Mouse (Mus musculus) retina, postnatal 7 days (tissue): Measurements from ENCODE around the gene Ppip5k2.
"Not testable (repeated sequence)": the region's sequence is repeated elsewhere in the genome, so short reads cannot be mapped to it uniquely, and the experiment has no call there.

Experiments used
- DNase-seq: peaks from one replicate; pipeline ENCODE4 v3.0.0-alpha.2; 2012; ENCODE audit warnings: low read depth, low spot score

The Ppip5k2 gene

GRCm38 (mm10) chr1:97769904-97770753, at the start of gene Ppip5k2, which contains the start of gene Gin1:
Gene Ppip5k2 (minus strand): TSS chr1:97770411.
Gene Gin1 (plus strand): TSS chr1:97770172.
- DNase-seq: peak; percentile 93

GRCm38 (mm10) chr1:97809255-97809912, 39.2 kb upstream of the Ppip5k2 start:
- peak; percentile 41 for DNase-seq

- DNase-seq: no peak
Measured at GRCm38 (mm10) chr1:97804520-97804919, 34.3 kb upstream of the Ppip5k2 start.

- DNase-seq: peak; percentile 20
Measured at GRCm38 (mm10) chr1:97802207-97802902, 32.1 kb upstream of the Ppip5k2 start.

GRCm38 (mm10) chr1:97795936-97796335, 25.7 kb upstream of the Ppip5k2 start:
- DNase-seq: no peak

- DNase-seq: no peak
Measured at GRCm38 (mm10) chr1:97794110-97794509, 23.9 kb upstream of the Ppip5k2 start.

GRCm38 (mm10) chr1:97788490-97788889, 18.3 kb upstream of the Ppip5k2 start:
- DNase-seq: no peak

- DNase-seq: no peak
Measured at GRCm38 (mm10) chr1:97787674-97788073, 17.5 kb upstream of the Ppip5k2 start.

- DNase-seq: no peak
Measured at GRCm38 (mm10) chr1:97785685-97786393, 15.6 kb upstream of the Ppip5k2 start.

GRCm38 (mm10) chr1:97784928-97785327, 14.7 kb upstream of the Ppip5k2 start:
- no peak for DNase-seq

GRCm38 (mm10) chr1:97781674-97782073, 11.5 kb upstream of the Ppip5k2 start:
- DNase-seq: no peak

- no peak for DNase-seq
Measured at GRCm38 (mm10) chr1:97773973-97774372, 3.8 kb upstream of the Ppip5k2 start.

GRCm38 (mm10) chr1:97773362-97773761, 3.2 kb upstream of the Ppip5k2 start:
- no peak for DNase-seq

GRCm38 (mm10) chr1:97771727-97772126, 1.5 kb upstream of the Ppip5k2 start:
- no peak for DNase-seq

GRCm38 (mm10) chr1:97771118-97771517, 907 bp upstream of the Ppip5k2 start:
- no peak for DNase-seq

GRCm38 (mm10) chr1:97769294-97769903, 812 bp downstream of the Ppip5k2 start:
- DNase-seq: no peak

- DNase-seq: no peak
Measured at GRCm38 (mm10) chr1:97768906-97769293, 1.3 kb downstream of the Ppip5k2 start.

- no peak for DNase-seq
Measured at GRCm38 (mm10) chr1:97768089-97768488, 2.1 kb downstream of the Ppip5k2 start.

GRCm38 (mm10) chr1:97765712-97766111, 4.5 kb downstream of the Ppip5k2 start:
- DNase-seq: not testable (repeated sequence)

- DNase-seq: no peak
Measured at GRCm38 (mm10) chr1:97761477-97761876, 8.7 kb downstream of the Ppip5k2 start.

GRCm38 (mm10) chr1:97760598-97760997, 9.6 kb downstream of the Ppip5k2 start:
- no peak for DNase-seq
